Mouse (Mus musculus) stomach, embryonic 16.5 days (tissue): ENCODE measurements around the gene Sumo3. TPM values are rescaled to one million over a fixed set of nuclear protein-coding genes. Genes with fewer than 3 reads are reported as not detected.
A peak's percentile ranks its signal among the peaks of the same experiment; 100 is the strongest.

Source experiments
- ATAC-seq: fragments of 200-750 bp; cut with Nextera tagmentation; 2 replicates; pipeline ENCODE4 v1.8.0; 2017; ENCODE audit warnings: moderate number of reproducible peaks, moderate TSS enrichment; ENCODE audit not compliant: insufficient read depth, low FRiP score
- H3K27ac ChIP-seq: fragments of 300-500 bp; sonication (generic); 2 replicates; pipeline ENCODE4 v1.5.1; 2014; ENCODE audit warnings: low read length
- H3K27me3 ChIP-seq: fragments of 300-500 bp; sonication (generic); 2 replicates; pipeline ENCODE4 v1.6.1; 2014; ENCODE audit warnings: low read length, control low read depth, mixed read lengths; ENCODE audit not compliant: control insufficient read depth, insufficient read depth
- H3K36me3 ChIP-seq: fragments of 300-500 bp; sonication (generic); 2 replicates; pipeline ENCODE4 v1.6.1; 2014; ENCODE audit warnings: low read length; ENCODE audit not compliant: control insufficient read depth, insufficient read depth
- H3K4me1 ChIP-seq: fragments of 300-500 bp; sonication (generic); 2 replicates; pipeline ENCODE4 v1.6.1; 2014; ENCODE audit warnings: low read length, control low read depth, mixed read lengths; ENCODE audit not compliant: control insufficient read depth, insufficient read depth
- H3K4me2 ChIP-seq: fragments of 300-500 bp; sonication (generic); 2 replicates; pipeline ENCODE4 v1.6.1; 2014; ENCODE audit warnings: low read depth, low read length, mixed read lengths
- H3K4me3 ChIP-seq: fragments of 300-500 bp; sonication (generic); replicated peaks from 2 replicates; pipeline ENCODE4 v1.5.1; 2014; ENCODE audit warnings: mild to moderate bottlenecking, low read length
- H3K9ac ChIP-seq: fragments of 300-500 bp; sonication (generic); 2 replicates; pipeline ENCODE4 v1.6.1; 2014; ENCODE audit warnings: low read length
- H3K9me3 ChIP-seq: fragments of 300-500 bp; sonication (generic); replicated peaks from 2 replicates; pipeline ENCODE4 v1.6.1; 2016; ENCODE audit warnings: low read length, control low read depth; ENCODE audit not compliant: control insufficient read depth
- WGBS: fragments of 180-500 bp; shearing (Covaris S2); extraction: QIAGEN DNeasy Blood & Tissue Kit; methylation state at CpG from one replicate; pipeline ENCODE4 v1.1.7; 2014; 5-methylcytosine and 5-hydroxymethylcytosine counted together
- polyA plus RNA-seq: library from polyadenylated mRNA; unstranded; fragments of >200 nt; fragmentation: Nextera tagmentation; extraction: Ambion mirVana; gene quantifications from 2 replicates; pipeline ENCODE4 v1.2.1, GENCODE M21; 2015

Sumo3 gene
- polyA plus RNA-seq, 1 experiment from 2014 or later: 327 TPM

DNA sequence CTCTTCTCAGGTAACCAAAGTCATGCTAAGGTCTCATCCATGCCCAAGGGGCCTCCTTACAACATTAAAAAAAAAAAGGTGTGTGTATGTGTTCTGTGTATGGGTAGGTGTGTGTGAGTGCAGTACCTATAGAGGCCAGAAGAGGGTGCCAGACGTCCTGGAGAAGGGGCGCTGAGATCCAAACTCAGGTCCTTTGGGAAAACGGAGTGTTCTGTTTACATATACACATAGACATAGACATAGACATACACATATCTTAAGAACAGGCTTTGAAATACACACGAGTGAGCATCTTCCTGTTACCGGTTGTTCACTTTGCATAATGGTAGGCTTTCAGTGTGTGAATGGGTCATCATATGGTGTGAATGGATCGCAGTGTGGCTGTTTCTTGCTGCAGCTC, 1.8 kb upstream of the Sumo3 start:
- H3K27ac ChIP-seq: no peak overlapping the region
- no peak overlapping the region for H3K4me3 ChIP-seq
- WGBS: 89% methylated on average over 6 of the region's 6 CpGs
- H3K9ac ChIP-seq: no peak overlapping the region
- H3K9me3 ChIP-seq: no peaks in the 10 kb centered on the region
- H3K4me1 ChIP-seq: peaks cover 11% of the 10 kb centered on the region; the same call in 1 of the 2 replicates
- ATAC-seq: no peak
- 0 out of 2 replicates have a peak, but pooled peaks cover under 1% of the 10 kb centered on the region for H3K36me3 ChIP-seq
- H3K4me2 ChIP-seq: no peak overlapping the region
- no peaks in the 10 kb centered on the region for H3K27me3 ChIP-seq

- ATAC-seq: no peak
- 64% methylated on average over 5 of the region's 5 CpGs for WGBS
- Histone ChIP-seq H3K9me3 (no peaks in the 10 kb centered on the region), H3K36me3 (0 out of 2 replicates have a peak, but pooled peaks cover 1% of the 10 kb centered on the region), H3K4me1 (peaks cover 11% of the 10 kb centered on the region; the same call in 1 of the 2 replicates), H3K9ac (no peak overlapping the region), H3K27me3 (no peaks in the 10 kb centered on the region), H3K4me2 (no peak overlapping the region), H3K27ac (peak overlapping the region; percentile 99), H3K4me3 (no peak overlapping the region)
Observed at GRCm38 (mm10) chr10:77604958-77605357, 939 bp upstream of the Sumo3 start.

GRCm38 (mm10) chr10:77605368-77605767, 529 bp upstream of the Sumo3 start:
- H3K9ac ChIP-seq: peak overlapping the region; percentile 89
- H3K27ac ChIP-seq: peak overlapping the region; percentile 99
- 29% methylated on average over 1 of the region's 1 CpGs for WGBS
- ATAC-seq: no peak
- H3K4me1 ChIP-seq: peaks cover 11% of the 10 kb centered on the region; the same call in 1 of the 2 replicates
- H3K4me3 ChIP-seq: peak overlapping the region; percentile 77; the same call in 1 of the 2 replicates
- H3K36me3 ChIP-seq: peaks cover 5% of the 10 kb centered on the region
- peak overlapping the region; percentile 88 for H3K4me2 ChIP-seq
- H3K9me3 ChIP-seq: no peaks in the 10 kb centered on the region
- H3K27me3 ChIP-seq: no peaks in the 10 kb centered on the region

DNA sequence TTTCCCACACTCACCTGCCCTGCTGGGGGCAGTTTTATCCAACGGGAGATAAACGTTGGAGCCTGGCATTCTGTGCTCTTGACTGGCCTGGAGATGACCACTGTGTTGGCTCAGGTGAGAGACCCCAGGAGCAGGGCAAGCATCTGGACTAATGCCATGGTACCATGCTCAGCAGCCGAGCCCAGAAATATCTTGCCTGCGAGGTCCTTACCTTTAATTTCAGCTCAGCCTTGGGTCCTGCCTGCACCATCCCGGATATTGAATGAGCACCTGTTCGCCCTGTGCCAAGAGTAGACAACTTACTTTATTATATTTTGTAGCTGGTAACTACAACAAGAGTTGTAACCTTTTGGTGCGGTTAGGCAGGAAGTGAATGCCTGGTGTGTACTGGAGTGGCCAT, 958 bp downstream of the Sumo3 start:
- H3K9ac ChIP-seq: peak overlapping the region; percentile 89
- H3K4me1 ChIP-seq: peaks cover 11% of the 10 kb centered on the region; the same call in 1 of the 2 replicates
- H3K4me2 ChIP-seq: peak overlapping the region; percentile 88
- 30% methylated on average over 7 of the region's 7 CpGs for whole genome bisulfite sequencing
- H3K27ac ChIP-seq: peak overlapping the region; percentile 99
- peak overlapping the region; percentile 77 for H3K4me3 ChIP-seq
- H3K9me3 ChIP-seq: no peaks in the 10 kb centered on the region
- ATAC-seq: 0 out of 2 replicates have a peak, but pooled peaks have one; percentile 2
- H3K27me3 ChIP-seq: no peaks in the 10 kb centered on the region
- H3K36me3 ChIP-seq: peaks cover 8% of the 10 kb centered on the region

DNA sequence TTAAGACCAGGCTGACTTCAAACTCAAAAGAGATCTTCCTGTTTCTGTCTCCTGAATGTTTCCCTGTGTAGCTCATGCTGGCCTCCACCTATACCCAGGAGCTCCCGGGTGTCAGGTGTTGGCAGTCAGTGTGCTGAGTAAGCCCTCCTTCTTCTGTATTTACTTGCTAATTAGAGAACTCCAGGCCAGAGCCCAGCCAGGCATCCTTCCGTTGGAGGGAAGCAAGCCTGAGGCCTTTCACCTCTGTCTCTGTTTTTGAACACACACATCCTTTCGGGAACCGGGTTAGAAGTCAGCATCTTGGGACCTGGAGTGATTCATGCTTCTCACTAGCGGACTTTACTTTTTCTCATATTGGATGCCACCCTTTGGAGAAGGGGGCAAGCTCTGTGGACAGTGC, 1.5 kb downstream of the Sumo3 start:
- Histone ChIP-seq H3K27me3 (no peaks in the 10 kb centered on the region), H3K4me2 (peak overlapping the region; percentile 88), H3K4me1 (peaks cover 11% of the 10 kb centered on the region; the same call in 1 of the 2 replicates), H3K9ac (peak overlapping the region; percentile 89; the same call in 1 of the 2 replicates), H3K27ac (0 out of 2 replicates have a peak overlapping the region, but pooled peaks have one; percentile 99), H3K36me3 (peaks cover 8% of the 10 kb centered on the region), H3K9me3 (no peaks in the 10 kb centered on the region), H3K4me3 (peak overlapping the region; percentile 77)
- ATAC-seq: no peak
- WGBS: 64% methylated on average over 5 of the region's 5 CpGs

- ATAC-seq: no peak
- Histone ChIP-seq H3K9me3 (no peaks in the 10 kb centered on the region), H3K9ac (no peak overlapping the region), H3K4me2 (no peak overlapping the region), H3K36me3 (peaks cover 13% of the 10 kb centered on the region), H3K4me1 (peaks cover 14% of the 10 kb centered on the region; the same call in 1 of the 2 replicates), H3K27me3 (no peaks in the 10 kb centered on the region), H3K27ac (no peak overlapping the region), H3K4me3 (no peak overlapping the region)
- 83% methylated on average over 8 of the region's 8 CpGs for whole genome bisulfite sequencing
Observed at GRCm38 (mm10) chr10:77608589-77608988, 2.7 kb downstream of the Sumo3 start.

- Histone ChIP-seq H3K36me3 (peaks cover 25% of the 10 kb centered on the region), H3K4me2 (no peak overlapping the region), H3K27ac (no peak overlapping the region), H3K9me3 (no peaks in the 10 kb centered on the region), H3K9ac (no peak overlapping the region), H3K4me3 (no peak overlapping the region), H3K27me3 (no peaks in the 10 kb centered on the region), H3K4me1 (peaks cover 17% of the 10 kb centered on the region; the same call in 1 of the 2 replicates)
- ATAC-seq: no peak
- 77% methylated on average over 8 of the region's 8 CpGs for WGBS
Observed at GRCm38 (mm10) chr10:77610221-77610961, 4.5 kb downstream of the Sumo3 start.

- ATAC-seq: peak; percentile 49; the same call in 1 of the 2 replicates
- WGBS: 81% methylated on average over 3 of the region's 3 CpGs
- H3K9ac ChIP-seq: peak overlapping the region; percentile 32; the same call in 1 of the 2 replicates
- no peak overlapping the region for H3K4me2 ChIP-seq
- H3K36me3 ChIP-seq: peaks cover 43% of the 10 kb centered on the region
- no peaks in the 10 kb centered on the region for H3K9me3 ChIP-seq
- peak overlapping the region; percentile 86 for H3K27ac ChIP-seq
- H3K27me3 ChIP-seq: no peaks in the 10 kb centered on the region
- no peak overlapping the region for H3K4me3 ChIP-seq
- peaks cover 11% of the 10 kb centered on the region; the same call in 1 of the 2 replicates for H3K4me1 ChIP-seq
Observed at GRCm38 (mm10) chr10:77613409-77613808, 7.5 kb downstream of the Sumo3 start.

- H3K27ac ChIP-seq: no peak overlapping the region
- ATAC-seq: no peak
- H3K9ac ChIP-seq: no peak overlapping the region
- H3K4me3 ChIP-seq: no peak overlapping the region
- no peaks in the 10 kb centered on the region for H3K9me3 ChIP-seq
- no peaks in the 10 kb centered on the region for H3K27me3 ChIP-seq
- 91% methylated on average over 8 of the region's 8 CpGs for WGBS
- H3K36me3 ChIP-seq: peaks cover 37% of the 10 kb centered on the region
- peaks cover 11% of the 10 kb centered on the region; the same call in 1 of the 2 replicates for H3K4me1 ChIP-seq
- H3K4me2 ChIP-seq: no peak overlapping the region
Observed at GRCm38 (mm10) chr10:77615647-77616046, 9.8 kb downstream of the Sumo3 start.
